Mouse (Mus musculus) liver, postnatal 0 days (tissue): ENCODE data around the gene Alox8.
A peak's percentile ranks its signal among the peaks of the same experiment; 100 is the strongest.

Experiments used
- CTCF ChIP-seq: sonication (generic); IDR thresholded peaks from 2 replicates; pipeline ENCODE4 v1.5.1; 2016; ENCODE audit warnings: antibody characterized with exemption, low read depth
- EP300 ChIP-seq: IDR thresholded peaks from 2 replicates; pipeline ENCODE4 v1.6.1; 2016; ENCODE audit warnings: antibody characterized with exemption, low read depth, mild to moderate bottlenecking

GRCm38 (mm10) chr11:69171626-69172025, 26.0 kb downstream of the Alox8 start:
- TF ChIP-seq EP300 (no peak), CTCF (peak; percentile 87)
